Mouse (Mus musculus) hindbrain, embryonic 13.5 days (tissue): ENCODE measurements around the gene Gm5773. TPM values are rescaled to one million over a fixed set of nuclear protein-coding genes. Genes with fewer than 3 reads are reported as not detected.
"Not testable (repeated sequence)": the region's sequence is repeated elsewhere in the genome, so short reads cannot be mapped to it uniquely, and the experiment has no call there.

Experiments
- ATAC-seq: fragments of 200-750 bp; cut with Nextera tagmentation; 2 replicates; pipeline ENCODE4 v1.8.0; 2017; ENCODE audit warnings: moderate TSS enrichment; ENCODE audit not compliant: low FRiP score
- H3K27ac ChIP-seq: fragments of 300-500 bp; sonication (generic); 2 replicates; pipeline ENCODE4 v1.5.1; 2015; ENCODE audit warnings: inconsistent platforms, mild to moderate bottlenecking, moderate library complexity
- H3K27me3 ChIP-seq: fragments of 300-500 bp; sonication (generic); 2 replicates; pipeline ENCODE4 v1.6.1; 2015; ENCODE audit warnings: mild to moderate bottlenecking, inconsistent platforms
- H3K36me3 ChIP-seq: fragments of 300-500 bp; sonication (generic); 2 replicates; pipeline ENCODE4 v1.6.1; 2015; ENCODE audit warnings: mild to moderate bottlenecking, inconsistent platforms
- H3K4me1 ChIP-seq: fragments of 300-500 bp; sonication (generic); replicated peaks from 2 replicates; pipeline ENCODE4 v1.6.1; 2015; ENCODE audit warnings: inconsistent platforms
- H3K4me2 ChIP-seq: fragments of 300-500 bp; sonication (generic); 2 replicates; pipeline ENCODE4 v1.6.1; 2015; ENCODE audit warnings: inconsistent platforms, mild to moderate bottlenecking, moderate library complexity
- H3K4me3 ChIP-seq: fragments of 300-500 bp; sonication (generic); 2 replicates; pipeline ENCODE4 v1.5.1; 2015; ENCODE audit warnings: mild to moderate bottlenecking, inconsistent platforms
- H3K9ac ChIP-seq: fragments of 300-500 bp; sonication (generic); 2 replicates; pipeline ENCODE4 v1.6.1; 2015; ENCODE audit warnings: mild to moderate bottlenecking, inconsistent platforms
- H3K9me3 ChIP-seq: fragments of 300-500 bp; sonication (generic); 2 replicates; pipeline ENCODE4 v1.6.1; 2016; ENCODE audit warnings: inconsistent platforms
- WGBS: fragments of 180-500 bp; shearing (Covaris S2); methylation state at CpG from one replicate; pipeline ENCODE4 v1.1.7; 2015; 5-methylcytosine and 5-hydroxymethylcytosine counted together
- polyA plus RNA-seq: library from polyadenylated mRNA; unstranded; fragments of >200 nt; fragmentation: Nextera tagmentation; extraction: Ambion mirVana; gene quantifications from 2 replicates; pipeline ENCODE4 v1.2.1, GENCODE M21; 2015

The Gm5773 gene
- not detected in 2 replicates for polyA plus RNA-seq

DNA sequence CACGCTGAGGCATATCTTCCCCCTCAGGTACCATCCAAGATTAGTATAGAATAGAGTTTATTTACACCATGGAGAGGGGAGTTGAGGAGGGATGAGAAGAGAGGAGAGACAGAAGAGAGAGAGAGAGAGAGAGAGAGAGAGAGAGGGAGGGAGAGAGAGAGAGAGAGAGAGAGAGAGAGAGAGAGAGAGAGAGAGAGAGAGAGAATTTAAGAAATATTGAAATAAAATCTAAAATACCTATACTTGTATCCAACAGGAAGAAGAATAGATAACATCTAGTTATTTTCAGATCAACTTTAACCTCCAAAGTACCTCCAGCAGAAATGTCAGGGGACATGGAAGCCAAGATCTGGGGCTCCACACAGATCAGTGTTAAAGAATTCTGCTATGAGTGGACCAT is at the start of gene Gm5773:
Gene Gm5773, plus strand, starts transcription at position 301 of the 400 bp plus-strand sequence.
- not testable (repeated sequence) for H3K4me3 ChIP-seq, H3K36me3 ChIP-seq, H3K27me3 ChIP-seq, H3K4me1 ChIP-seq, H3K27ac ChIP-seq, H3K9ac ChIP-seq, H3K4me2 ChIP-seq, H3K9me3 ChIP-seq, ATAC-seq
- 89% methylated on average over 1 of the region's 1 CpGs for WGBS

- 75% methylated on average over 1 of the region's 1 CpGs for WGBS
- H3K27ac ChIP-seq, ATAC-seq, H3K4me2 ChIP-seq, H3K27me3 ChIP-seq, H3K36me3 ChIP-seq, H3K4me3 ChIP-seq, H3K9ac ChIP-seq, H3K4me1 ChIP-seq, H3K9me3 ChIP-seq: not testable (repeated sequence)
Measured at GRCm38 (mm10) chr3:93745475-93745874, 27.3 kb upstream of the Gm5773 start.

DNA sequence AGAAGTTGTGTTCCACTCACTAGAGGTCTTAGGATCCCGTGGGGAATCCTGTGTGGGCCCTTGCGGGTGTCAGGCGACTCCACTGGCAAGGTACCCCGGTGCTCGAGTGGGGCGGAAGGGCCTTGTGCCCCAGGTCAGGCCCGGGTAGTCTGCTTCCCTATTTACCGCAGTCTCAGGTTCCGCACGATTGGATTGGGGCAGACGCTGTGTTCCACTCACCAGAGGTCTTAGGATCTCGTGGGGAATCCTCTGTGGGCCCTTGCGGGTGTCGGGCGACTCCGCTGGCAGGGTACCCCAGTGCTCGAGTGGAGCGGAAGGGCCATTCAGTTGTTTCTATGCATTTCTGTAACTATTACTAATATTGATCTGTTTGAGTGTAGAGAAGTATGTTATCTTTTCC is 18.8 kb upstream of the Gm5773 start:
- not testable (repeated sequence) for H3K9ac ChIP-seq, H3K4me3 ChIP-seq, H3K27me3 ChIP-seq, H3K27ac ChIP-seq, ATAC-seq, H3K4me1 ChIP-seq, H3K9me3 ChIP-seq, H3K36me3 ChIP-seq, H3K4me2 ChIP-seq
- 92% methylated on average over 18 of the region's 18 CpGs for WGBS

DNA sequence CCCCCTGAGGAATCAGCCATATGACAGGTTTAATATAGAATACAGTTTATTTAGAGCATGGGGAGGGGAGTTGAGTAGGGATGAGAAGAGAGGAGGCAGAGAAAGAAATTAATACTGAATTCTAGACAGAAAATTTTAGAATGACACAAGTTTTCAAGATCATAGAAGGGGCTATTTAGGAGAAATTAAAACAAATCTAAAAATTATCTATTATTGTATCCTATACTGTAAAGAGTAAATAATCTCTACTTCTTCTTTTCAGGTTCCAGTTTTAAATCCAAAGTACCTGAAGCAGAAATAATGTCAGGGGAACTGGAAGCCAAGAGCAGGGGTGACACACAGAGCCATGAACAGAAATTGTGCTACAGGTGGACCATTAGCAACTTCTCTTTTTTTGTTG is 23.3 kb downstream of the Gm5773 start, which contains the start of gene Tdpoz4:
Gene Tdpoz4, plus strand, starts transcription at position 301 of the 400 bp plus-strand sequence.
- not testable (repeated sequence) for H3K4me3 ChIP-seq, H3K4me1 ChIP-seq, H3K9ac ChIP-seq, H3K27ac ChIP-seq, ATAC-seq, H3K36me3 ChIP-seq, H3K4me2 ChIP-seq, H3K27me3 ChIP-seq, H3K9me3 ChIP-seq

- 0 out of 2 replicates have a peak, but pooled peaks have one; percentile 61 for ATAC-seq
- not testable (repeated sequence) for H3K9me3 ChIP-seq, H3K4me2 ChIP-seq, H3K27ac ChIP-seq, H3K36me3 ChIP-seq, H3K4me1 ChIP-seq, H3K4me3 ChIP-seq, H3K9ac ChIP-seq, H3K27me3 ChIP-seq
Measured at GRCm38 (mm10) chr3:93813341-93813740, 40.5 kb downstream of the Gm5773 start.

Other genes starting within 250 kb of the Gm5773 start
- gene S100a10, start 217.9 kb upstream of the Gm5773 start, polyA plus RNA-seq: 191 and 200 TPM in 2 replicates
- gene Tdpoz2, start 120.3 kb upstream of the Gm5773 start, polyA plus RNA-seq: not detected in 2 replicates
- not detected in 2 replicates for gene Tdpoz1, start 96.7 kb upstream of the Gm5773 start, polyA plus RNA-seq
- gene Gm37596, start 79.9 kb upstream of the Gm5773 start, polyA plus RNA-seq: not detected in 2 replicates
- gene Tdpoz4, start 23.4 kb downstream of the Gm5773 start, polyA plus RNA-seq: not detected in 2 replicates
- not detected in 2 replicates for gene Tdpoz3, start 53.0 kb downstream of the Gm5773 start, polyA plus RNA-seq
- gene Gm9117, start 170.5 kb downstream of the Gm5773 start, polyA plus RNA-seq: not detected in 2 replicates
- gene Tdpoz5, start 188.3 kb downstream of the Gm5773 start, polyA plus RNA-seq: not detected in 2 replicates